Mouse (Mus musculus): ENCODE results near the gene Fbl. TPM values are rescaled to one million over a fixed set of nuclear protein-coding genes. Genes with fewer than 3 reads are reported as not detected.

Gene Fbl
- total RNA-seq, 2 experiments from 2014 or later: 31.2 to 37.7 TPM

Other genes with a start within 250 kb of the Fbl start
- gene Zfp974, start 240.2 kb upstream of the Fbl start, total RNA-seq (2021): 1 to 10 TPM; 5.2 to 6.7 TPM
- 1 to 10 TPM; 9.6 to 9.8 TPM for gene Zfp780b, start 190.5 kb upstream of the Fbl start, total RNA-seq (2021)
- gene Zfp850, start 155.6 kb upstream of the Fbl start, total RNA-seq (2021): 1 to 10 TPM in 1 of 2 experiments, under 1 TPM in 1; 0.55 to 1.4 TPM
- 100 to 1,000 TPM; 102 to 105 TPM for gene Psmc4, start 119.6 kb upstream of the Fbl start, total RNA-seq (2021)
- gene Fcgbp, start 98.5 kb upstream of the Fbl start, total RNA-seq (2021): 1 to 10 TPM in 1 of 2 experiments, under 1 TPM in 1; 0.14 to 2.0 TPM
- gene 9530053A07Rik, start 40.2 kb upstream of the Fbl start, total RNA-seq (2021): under 1 TPM in 1 of 2 experiments, not detected in 1; 0.02 TPM
- gene Dyrk1b, start 9.8 kb downstream of the Fbl start, total RNA-seq (2021): 10 to 100 TPM; 37.4 to 40.8 TPM
- gene Eid2, start 98.2 kb downstream of the Fbl start, total RNA-seq (2021): 10 to 100 TPM; 10.7 to 11.9 TPM
- 1 to 10 TPM; 8.0 to 9.4 TPM for gene Eid2b, start 108.0 kb downstream of the Fbl start, total RNA-seq (2021)
- gene Selenov, start 121.5 kb downstream of the Fbl start, total RNA-seq (2021): not detected
- not detected for gene Dll3, start 132.5 kb downstream of the Fbl start, total RNA-seq (2021)
- 10 to 100 TPM; 47.9 to 57.3 TPM for gene Timm50, start 142.4 kb downstream of the Fbl start, total RNA-seq (2021)
- gene Supt5, start 169.0 kb downstream of the Fbl start, total RNA-seq (2021): 10 to 100 TPM; 55.6 to 58.4 TPM
- 100 to 1,000 TPM; 540 to 612 TPM for gene Rps16, start 180.9 kb downstream of the Fbl start, total RNA-seq (2021)
- gene Plekhg2, start 202.9 kb downstream of the Fbl start, total RNA-seq (2021): 10 to 100 TPM; 32.1 to 32.5 TPM
- gene Zfp36, start 210.5 kb downstream of the Fbl start, total RNA-seq (2021): 10 to 100 TPM; 25.7 to 27.6 TPM
- gene Med29, start 223.0 kb downstream of the Fbl start, total RNA-seq (2021): 10 to 100 TPM; 18.4 to 19.9 TPM
- gene Paf1, start 223.2 kb downstream of the Fbl start, total RNA-seq (2021): 10 to 100 TPM; 46.2 to 47.7 TPM